Mouse (Mus musculus): Measurements from ENCODE around the gene Tmem43. TPM values are rescaled to one million over a fixed set of nuclear protein-coding genes. Genes with fewer than 3 reads are reported as not detected.

The Tmem43 gene
- total RNA-seq (2023), result 10 to 100 TPM; 45.5 to 51.3 TPM

GRCm38 (mm10) chr6:91472868-91473804, at the start of gene Tmem43, which contains the start of gene Chchd4:
TSS of gene Tmem43 (plus strand) at chr6:91473703.
TSS of gene Chchd4 (minus strand) at chr6:91473546.

GRCm38 (mm10) chr6:91515545-91516449, 42.3 kb downstream of the Tmem43 start, which contains the start of the genes Xpc and Lsm3:
TSS of gene Xpc (minus strand) at chr6:91515888.
TSS of gene Lsm3 (plus strand) at chr6:91515928.

Other genes with a start within 250 kb of the Tmem43 start
- not detected for gene Wnt7a, start 62.3 kb upstream of the Tmem43 start, total RNA-seq (2023)
- gene Chchd4, start 157 bp upstream of the Tmem43 start, total RNA-seq (2023), result 1 to 10 TPM; 7.1 to 7.6 TPM
- gene Xpc, start 42.2 kb downstream of the Tmem43 start, total RNA-seq (2023), result 10 to 100 TPM; 25.7 to 27.6 TPM
- 10 to 100 TPM; 72.4 to 80.1 TPM for gene Lsm3, start 42.2 kb downstream of the Tmem43 start, total RNA-seq (2023)
- gene Slc6a6, start 210.3 kb downstream of the Tmem43 start, total RNA-seq (2023), result 100 to 1,000 TPM; 113 to 115 TPM

Data from T-cell, adult 66 days (primary cell).